Mouse (Mus musculus): ENCODE measurements around the gene Runx1.

GRCm38 (mm10) chr16:92788446-92788845 lies 37.5 kb downstream of the Runx1 start:
- no peak for TF ChIP-seq CTCF (IDR thresholded peaks at IDR 0.05; ENCODE audit: low read depth)
- no peak for TF ChIP-seq EP300 (IDR thresholded peaks at IDR 0.05; ENCODE audit: low read depth)

All from liver, embryonic 14.5 days (tissue).